Mouse (Mus musculus) midbrain, embryonic 12.5 days (tissue): ENCODE measurements at regions not wholly inside any gene's neighbourhood (a gene's known extent, or its start where the extent isn't known, plus 50 kb on each side); places are given as distances from the start of the nearest gene placed in this dataset.

ENCODE experiments used
- ATAC-seq: fragments of 200-750 bp; cut with Nextera tagmentation; 2 replicates; pipeline ENCODE4 v1.8.0; 2017; ENCODE audit warnings: low read depth, moderate TSS enrichment, moderate library complexity; ENCODE audit not compliant: low FRiP score
- H3K27ac ChIP-seq: fragments of 300-500 bp; sonication (generic); replicated peaks from 2 replicates; pipeline ENCODE4 v1.5.1; 2016; ENCODE audit warnings: mild to moderate bottlenecking
- H3K27me3 ChIP-seq: fragments of 300-500 bp; sonication (generic); 2 replicates; pipeline ENCODE4 v1.6.1; 2016; ENCODE audit warnings: mild to moderate bottlenecking
- H3K36me3 ChIP-seq: fragments of 300-500 bp; sonication (generic); 2 replicates; pipeline ENCODE4 v1.6.1; 2016
- H3K4me1 ChIP-seq: fragments of 300-500 bp; sonication (generic); 2 replicates; pipeline ENCODE4 v1.6.1; 2016
- H3K4me2 ChIP-seq: fragments of 300-500 bp; sonication (generic); replicated peaks from 2 replicates; pipeline ENCODE4 v1.6.1; 2016; ENCODE audit warnings: mild to moderate bottlenecking, moderate library complexity
- H3K4me3 ChIP-seq: fragments of 300-500 bp; sonication (generic); 2 replicates; pipeline ENCODE4 v1.5.1; 2016; ENCODE audit warnings: mild to moderate bottlenecking
- H3K9ac ChIP-seq: fragments of 300-500 bp; sonication (generic); replicated peaks from 2 replicates; pipeline ENCODE4 v1.6.1; 2016; ENCODE audit warnings: mild to moderate bottlenecking, moderate library complexity
- H3K9me3 ChIP-seq: fragments of 300-500 bp; sonication (generic); 2 replicates; pipeline ENCODE4 v1.6.1; 2016; ENCODE audit warnings: mild to moderate bottlenecking
- WGBS: fragments of 180-500 bp; shearing (Covaris S2); methylation state at CpG from one replicate; pipeline ENCODE4 v1.1.7; 2016; 5-methylcytosine and 5-hydroxymethylcytosine counted together

DNA sequence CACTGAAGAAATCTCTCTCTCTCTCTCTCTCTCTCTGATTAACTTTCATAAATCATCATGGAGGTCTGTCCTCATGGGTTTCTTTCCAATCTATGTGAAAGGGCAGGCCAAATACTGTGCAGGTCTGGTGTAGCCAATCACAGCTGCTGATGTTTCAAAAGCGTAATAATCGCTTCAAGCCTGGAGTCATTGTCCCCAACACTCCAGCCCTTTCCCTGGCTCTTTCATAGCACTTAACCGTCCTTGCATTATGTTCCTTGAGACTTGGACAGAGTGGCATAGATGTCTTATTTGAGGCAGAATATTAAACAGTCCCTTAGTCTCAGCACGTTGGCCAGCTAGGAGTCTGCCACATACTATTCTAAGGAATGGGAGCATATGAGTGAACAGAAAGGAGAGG, 286.5 kb upstream of the Kcnd2 start:
- ATAC-seq: peak; percentile 97
- 53% methylated on average over 4 of the region's 4 CpGs for WGBS
- Histone ChIP-seq H3K4me3 (no peak overlapping the region), H3K4me2 (no peak overlapping the region), H3K9ac (no peak overlapping the region), H3K9me3 (no peaks in the 10 kb centered on the region), H3K27ac (no peak overlapping the region), H3K36me3 (no peaks in the 10 kb centered on the region), H3K27me3 (no peaks in the 10 kb centered on the region), H3K4me1 (no peaks in the 10 kb centered on the region)
